Mouse (Mus musculus): ENCODE measurements at regions not wholly inside any gene's neighbourhood (a gene's known extent, or its start where the extent isn't known, plus 50 kb on each side); places are given as distances from the start of the nearest gene placed in this dataset.

- DNase-seq (ENCODE audit: inconsistent age in 2 of 2, low spot score in 1 of 2), result no peak
Measured at GRCm38 (mm10) chr4:105962542-105962941, 172.9 kb downstream of the Gm12728 start.

GRCm38 (mm10) chr4:105968324-105968723 lies 178.7 kb downstream of the Gm12728 start:
- DNase-seq (ENCODE audit: inconsistent age in 2 of 2, low spot score in 1 of 2), result no peak

- DNase-seq (ENCODE audit: inconsistent age in 2 of 2, low spot score in 1 of 2), result peak; percentile 21 to 91
Measured at GRCm38 (mm10) chr4:105969628-105970027, 180.0 kb downstream of the Gm12728 start.

GRCm38 (mm10) chr4:105970056-105970455 lies 180.4 kb downstream of the Gm12728 start:
- peak in 1 of 2 experiments; percentile 65 for DNase-seq (ENCODE audit: inconsistent age in 2 of 2, low spot score in 1 of 2)

- DNase-seq (ENCODE audit: inconsistent age in 2 of 2, low spot score in 1 of 2), result peak in 1 of 2 experiments; percentile 78
Measured at GRCm38 (mm10) chr4:105972736-105973135, 183.1 kb downstream of the Gm12728 start.

- peak in 1 of 2 experiments; percentile 82 for DNase-seq (ENCODE audit: inconsistent age in 2 of 2, low spot score in 1 of 2)
Measured at GRCm38 (mm10) chr4:105973769-105974397, 184.2 kb downstream of the Gm12728 start.

GRCm38 (mm10) chr4:105974948-105975347 lies 185.3 kb downstream of the Gm12728 start:
- no peak for DNase-seq (ENCODE audit: inconsistent age in 2 of 2, low spot score in 1 of 2)

- no peak for DNase-seq (ENCODE audit: inconsistent age in 2 of 2, low spot score in 1 of 2)
Measured at GRCm38 (mm10) chr4:105979048-105979447, 189.4 kb downstream of the Gm12728 start.

- DNase-seq (ENCODE audit: inconsistent age in 2 of 2, low spot score in 1 of 2), result no peak
Measured at GRCm38 (mm10) chr4:105983018-105983417, 193.3 kb downstream of the Gm12728 start.

- no peak for DNase-seq (ENCODE audit: inconsistent age in 2 of 2, low spot score in 1 of 2)
Measured at GRCm38 (mm10) chr4:105987963-105988602, 198.4 kb downstream of the Gm12728 start.

- DNase-seq (ENCODE audit: inconsistent age in 2 of 2, low spot score in 1 of 2), result no peak
Measured at GRCm38 (mm10) chr4:105992581-105993127, 203.0 kb downstream of the Gm12728 start.

GRCm38 (mm10) chr4:105994390-105994798 lies 204.7 kb downstream of the Gm12728 start:
- DNase-seq (ENCODE audit: inconsistent age in 2 of 2, low spot score in 1 of 2), result no peak

GRCm38 (mm10) chr4:105996060-105996459 lies 206.4 kb downstream of the Gm12728 start:
- no peak for DNase-seq (ENCODE audit: inconsistent age in 2 of 2, low spot score in 1 of 2)

GRCm38 (mm10) chr4:105996893-105997630 lies 207.4 kb downstream of the Gm12728 start:
- no peak for DNase-seq (ENCODE audit: inconsistent age in 2 of 2, low spot score in 1 of 2)

GRCm38 (mm10) chr4:106002516-106002915 lies 212.8 kb downstream of the Gm12728 start:
- DNase-seq (ENCODE audit: inconsistent age in 2 of 2, low spot score in 1 of 2), result peak in 1 of 2 experiments; percentile 65

- DNase-seq (ENCODE audit: inconsistent age in 2 of 2, low spot score in 1 of 2), result peak; percentile 17 to 69
Measured at GRCm38 (mm10) chr4:106005936-106006335, 216.3 kb downstream of the Gm12728 start.

GRCm38 (mm10) chr4:106007334-106008190 lies 217.9 kb downstream of the Gm12728 start:
- DNase-seq (ENCODE audit: inconsistent age in 2 of 2, low spot score in 1 of 2), result peak in 1 of 2 experiments; percentile 66

- no peak for DNase-seq (ENCODE audit: inconsistent age in 2 of 2, low spot score in 1 of 2)
Measured at GRCm38 (mm10) chr4:106017065-106017646, 227.5 kb downstream of the Gm12728 start.

GRCm38 (mm10) chr4:106018936-106019335 lies 229.3 kb downstream of the Gm12728 start:
- no peak for DNase-seq (ENCODE audit: inconsistent age in 2 of 2, low spot score in 1 of 2)

GRCm38 (mm10) chr4:106020338-106020737 lies 230.7 kb downstream of the Gm12728 start:
- DNase-seq (ENCODE audit: inconsistent age in 2 of 2, low spot score in 1 of 2), result no peak

Measured in adrenal gland, adult (tissue).